Mouse (Mus musculus): Measurements from ENCODE around the gene Pick1.

- TF ChIP-seq CTCF (IDR thresholded peaks at IDR 0.05; ENCODE audit: low read depth, low read length), result no peak
- no peak for TF ChIP-seq POLR2A (IDR thresholded peaks at IDR 0.05; ENCODE audit: borderline replicate concordance, low read depth, low read length)
These were observed 6.3 kb downstream of the Pick1 start for GRCm38 (mm10) chr15:79235268-79235667.

Measured in bone marrow macrophage, adult 2 months (primary cell).